Mouse (Mus musculus): ENCODE measurements around the gene Ifrd2.

- TF ChIP-seq CTCF (IDR thresholded peaks at IDR 0.05; ENCODE audit: control insufficient read depth, insufficient read depth, insufficient replicate concordance, low read depth, low read length) = peak; percentile 97
- TF ChIP-seq POLR2A (IDR thresholded peaks at IDR 0.05; ENCODE audit: control insufficient read depth, low read depth, low read length) = no peak
Measured at GRCm38 (mm10) chr9:107602068-107602648, 14.7 kb downstream of the Ifrd2 start.

All from testis, adult 2 months (tissue).